Mouse (Mus musculus): Measurements from ENCODE around the gene Taar6.

DNA sequence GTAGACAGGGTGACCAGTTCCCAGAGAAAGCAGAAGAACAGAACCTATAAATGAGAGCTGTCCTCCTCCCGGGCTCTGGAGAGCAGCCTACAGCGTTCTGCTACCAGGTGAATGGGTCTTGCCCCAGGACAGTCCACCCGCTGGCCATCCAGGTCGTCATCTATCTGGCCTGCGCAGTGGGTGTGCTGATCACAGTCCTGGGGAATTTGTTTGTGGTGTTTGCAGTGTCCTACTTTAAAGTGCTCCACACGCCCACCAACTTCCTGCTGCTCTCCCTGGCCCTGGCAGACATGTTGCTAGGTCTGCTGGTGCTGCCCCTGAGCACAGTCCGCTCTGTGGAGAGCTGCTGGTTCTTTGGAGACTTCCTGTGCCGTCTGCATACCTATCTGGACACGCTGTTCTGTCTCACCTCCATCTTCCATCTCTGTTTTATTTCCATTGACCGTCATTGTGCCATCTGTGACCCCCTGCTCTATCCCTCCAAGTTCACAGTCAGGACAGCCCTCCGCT is 14.7 kb downstream of the Taar6 start, which contains the start of gene Taar5:
- TF ChIP-seq CTCF (IDR thresholded peaks at IDR 0.05; ENCODE audit: insufficient read depth, low read depth, low read length) (no peak), POLR2A (IDR thresholded peaks at IDR 0.05; ENCODE audit: insufficient read depth, low read depth, low read length) (no peak)

Measured in olfactory bulb, adult 2 months (tissue).